Mouse (Mus musculus): ENCODE measurements at regions not wholly inside any gene's neighbourhood (a gene's known extent, or its start where the extent isn't known, plus 50 kb on each side); places are given as distances from the start of the nearest gene placed in this dataset.

DNA sequence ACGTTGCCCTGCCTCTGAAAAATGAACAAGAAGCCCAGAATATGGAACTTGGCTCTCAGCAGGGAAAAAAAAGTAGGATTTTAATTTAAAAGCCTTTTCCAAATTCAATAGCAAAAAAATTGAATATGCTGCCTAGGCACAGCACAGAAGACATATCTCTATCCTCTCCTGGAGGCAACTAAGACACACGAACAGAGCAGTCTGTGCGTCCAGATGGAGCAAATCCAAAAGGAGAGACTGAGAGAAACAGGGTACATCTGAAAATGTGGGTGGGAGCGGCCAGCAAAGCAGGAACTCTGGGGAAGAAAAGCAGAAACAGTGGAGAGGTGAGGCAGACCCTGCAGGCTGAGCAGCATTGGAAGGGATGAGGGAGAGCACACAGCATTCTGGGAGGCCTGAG, 68.5 kb downstream of the Polr2m start:
- TF ChIP-seq CTCF (IDR thresholded peaks at IDR 0.05; ENCODE audit: borderline replicate concordance, insufficient read depth, low read depth, low read length): no peak
- TF ChIP-seq POLR2A (IDR thresholded peaks at IDR 0.05; ENCODE audit: borderline replicate concordance, insufficient read depth, low read length): no peak
